Mouse (Mus musculus): ENCODE results near the gene Fbxo7. TPM values are rescaled to one million over a fixed set of nuclear protein-coding genes. Genes with fewer than 3 reads are reported as not detected.

The Fbxo7 gene
- polyA plus RNA-seq, 1 experiment from 2014 or later, result 23.3 TPM

DNA sequence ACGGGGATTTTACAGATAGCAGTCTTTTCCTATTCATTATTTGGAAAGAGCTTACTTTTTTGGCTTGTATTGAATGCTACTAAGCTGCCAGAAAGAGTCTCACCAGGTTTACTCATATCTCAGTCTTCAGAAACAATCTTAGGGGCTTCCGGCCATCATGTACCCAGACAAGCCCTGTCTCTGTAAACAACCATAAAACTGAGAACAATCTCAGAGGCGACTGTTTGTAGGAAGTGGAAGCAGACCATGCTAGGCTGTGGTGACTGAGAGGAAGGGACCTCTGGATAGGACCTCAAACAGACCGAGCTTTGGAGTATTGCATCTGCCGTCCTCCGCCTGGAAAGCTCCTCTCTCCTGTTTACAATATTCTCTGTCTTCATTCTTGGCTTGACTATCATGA is 76.6 kb downstream of the Fbxo7 start:
- Histone ChIP-seq H3K36me3 (replicated peaks; ENCODE audit: control insufficient read depth, insufficient read depth, low read depth, low read length) (no peaks in the 10 kb centered on the region), H3K9ac (replicated peaks; ENCODE audit: low read length) (no peak overlapping the region), H3K9me3 (replicated peaks; ENCODE audit: control insufficient read depth, low read length) (no peaks in the 10 kb centered on the region), H3K4me1 (ENCODE audit: control insufficient read depth, insufficient read depth, low read length) (no peaks in the 10 kb centered on the region), H3K4me2 (ENCODE audit: low read depth, low read length) (no peak overlapping the region), H3K27ac (replicated peaks; ENCODE audit: low read depth, low read length) (no peak overlapping the region), H3K27me3 (ENCODE audit: control insufficient read depth, insufficient read depth, low read length) (no peaks in the 10 kb centered on the region), H3K4me3 (ENCODE audit: low read depth, low read length) (no peak overlapping the region)
- WGBS, result 93% methylated on average over 6 of the region's 6 CpGs
- no peak for DNase-seq (ENCODE audit: low spot score)
- ATAC-seq (replicated peaks; ENCODE audit: insufficient number of reproducible peaks, low FRiP score, low TSS enrichment, low read depth), result no peak

DNA sequence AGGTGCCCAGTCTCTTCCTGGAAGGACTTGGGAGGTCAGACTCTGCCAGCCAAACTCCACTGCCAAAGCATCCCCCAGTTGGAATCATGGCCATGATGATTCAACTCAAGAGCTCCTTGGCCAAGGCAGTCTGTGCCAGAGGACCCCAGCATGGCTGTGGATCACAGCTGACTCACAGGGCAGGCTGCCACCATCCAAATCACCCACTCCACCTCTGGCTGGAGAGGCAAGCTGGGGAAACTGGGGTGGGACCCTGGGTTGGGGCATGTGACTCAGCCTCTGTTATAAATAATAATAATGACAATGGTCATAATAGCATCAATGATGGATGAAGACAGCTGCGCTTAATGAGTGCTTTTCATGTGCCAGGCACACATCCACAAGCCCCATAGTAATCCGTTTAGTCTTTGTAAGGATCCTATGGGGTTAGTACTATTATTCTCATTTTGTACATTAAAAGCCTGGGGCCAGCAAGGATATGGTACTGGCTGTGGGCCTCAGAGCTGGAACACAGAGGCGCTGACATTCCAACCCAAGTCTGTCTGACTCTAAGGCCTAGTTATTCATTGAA is 78.6 kb downstream of the Fbxo7 start:
- H3K27ac ChIP-seq (replicated peaks; ENCODE audit: low read depth, low read length), result no peak overlapping the region
- ATAC-seq (replicated peaks; ENCODE audit: insufficient number of reproducible peaks, low FRiP score, low TSS enrichment, low read depth) (no peak), DNase-seq (ENCODE audit: low spot score) (no peak)
- no peaks in the 10 kb centered on the region for H3K9me3 ChIP-seq (replicated peaks; ENCODE audit: control insufficient read depth, low read length)
- H3K4me2 ChIP-seq (ENCODE audit: low read depth, low read length), result no peak overlapping the region
- H3K27me3 ChIP-seq (ENCODE audit: control insufficient read depth, insufficient read depth, low read length), result no peaks in the 10 kb centered on the region
- no peaks in the 10 kb centered on the region for H3K4me1 ChIP-seq (ENCODE audit: control insufficient read depth, insufficient read depth, low read length)
- H3K9ac ChIP-seq (replicated peaks; ENCODE audit: low read length), result no peak overlapping the region
- H3K4me3 ChIP-seq (ENCODE audit: low read depth, low read length), result no peak overlapping the region
- 86% methylated on average over 3 of the region's 3 CpGs for WGBS
- H3K36me3 ChIP-seq (replicated peaks; ENCODE audit: control insufficient read depth, insufficient read depth, low read depth, low read length), result no peaks in the 10 kb centered on the region

Other genes starting within 250 kb of the Fbxo7 start
- 110 and 116 TPM in 2 replicates for gene Pwp1, start 192.5 kb upstream of the Fbxo7 start, polyA plus RNA-seq (2014; fragmentation: Nextera tagmentation; extraction: Ambion mirVana)
- gene Prdm4, start 104.8 kb upstream of the Fbxo7 start, polyA plus RNA-seq (2014; fragmentation: Nextera tagmentation; extraction: Ambion mirVana), result 37.3 and 38.1 TPM in 2 replicates
- gene Ascl4, start 94.3 kb upstream of the Fbxo7 start, polyA plus RNA-seq (2014; fragmentation: Nextera tagmentation; extraction: Ambion mirVana), result 0.47 and 0.50 TPM in 2 replicates
- 223 and 238 TPM in 2 replicates for gene Rtcb, start 64.1 kb upstream of the Fbxo7 start, polyA plus RNA-seq (2014; fragmentation: Nextera tagmentation; extraction: Ambion mirVana)
- gene Bpifc, start 10.1 kb upstream of the Fbxo7 start, polyA plus RNA-seq (2014; fragmentation: Nextera tagmentation; extraction: Ambion mirVana), result 0.07 TPM in 1 of 2 replicates, not detected in the other

All from embryonic facial prominence, embryonic 11.5 days (tissue).